Mouse (Mus musculus) cerebellum, adult 2 months (tissue): Measurements from ENCODE around the gene Nrbf2.

Source experiments
- CTCF ChIP-seq: fragments of 200-500 bp; IDR thresholded peaks from 2 replicates; pipeline ENCODE4 v1.5.1; 2011; ENCODE audit warnings: low read depth, mild to moderate bottlenecking, control low read depth, low read length, moderate library complexity, borderline replicate concordance; ENCODE audit not compliant: insufficient read depth
- POLR2A ChIP-seq: fragments of 200-500 bp; IDR thresholded peaks from 2 replicates; pipeline ENCODE4 v1.6.1; 2011; ENCODE audit warnings: low read length, control low read depth, borderline replicate concordance; ENCODE audit not compliant: insufficient read depth

GRCm38 (mm10) chr10:67264852-67265251, 20.3 kb downstream of the Nrbf2 start:
- no peak for TF ChIP-seq POLR2A
- TF ChIP-seq CTCF = peak; percentile 29; the same call in 1 of the 2 replicates
